Mouse (Mus musculus): Measurements from ENCODE around the gene Ovol1. TPM values are rescaled to one million over a fixed set of nuclear protein-coding genes. Genes with fewer than 3 reads are reported as not detected.

Gene Ovol1
- polyA plus RNA-seq, 1 experiment from 2014 or later: 1.6 TPM

GRCm38 (mm10) chr19:5515840-5516777, 44.3 kb downstream of the Ovol1 start:
- no peak overlapping the region for H3K27ac ChIP-seq
- no peak for ATAC-seq (ENCODE audit: insufficient number of reproducible peaks, insufficient read depth, low FRiP score, low TSS enrichment)
- no peak overlapping the region for H3K9ac ChIP-seq
- no peak overlapping the region for H3K4me3 ChIP-seq
- no peak overlapping the region for H3K4me2 ChIP-seq (replicated peaks)
- WGBS: 80% methylated on average over 7 of the region's 7 CpGs
- no peaks in the 10 kb centered on the region for H3K4me1 ChIP-seq
- H3K36me3 ChIP-seq: no peaks in the 10 kb centered on the region
- no peaks in the 10 kb centered on the region for H3K9me3 ChIP-seq
- no peaks in the 10 kb centered on the region for H3K27me3 ChIP-seq

DNA sequence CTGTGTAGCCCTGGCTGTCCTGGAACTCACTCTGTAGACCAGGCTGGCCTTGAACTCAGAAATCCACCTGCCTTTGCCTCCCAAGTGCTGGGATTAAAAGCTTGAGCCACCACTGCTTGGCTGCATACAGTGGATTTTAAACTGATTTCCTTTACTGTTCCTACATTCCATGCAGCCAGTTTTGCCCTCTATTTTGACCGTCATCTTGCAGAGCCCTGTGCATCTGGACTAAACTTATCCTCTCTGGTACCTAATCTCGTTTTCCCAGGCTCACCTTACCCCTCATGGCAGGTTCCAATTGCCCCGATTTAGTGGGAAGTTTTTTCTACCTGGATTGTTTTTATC, 47.5 kb downstream of the Ovol1 start:
- no peak overlapping the region for H3K27ac ChIP-seq
- H3K4me1 ChIP-seq: no peaks in the 10 kb centered on the region
- no peak for ATAC-seq (ENCODE audit: insufficient number of reproducible peaks, insufficient read depth, low FRiP score, low TSS enrichment)
- H3K4me3 ChIP-seq: no peak overlapping the region
- no peaks in the 10 kb centered on the region for H3K27me3 ChIP-seq
- no peaks in the 10 kb centered on the region for H3K9me3 ChIP-seq
- H3K4me2 ChIP-seq (replicated peaks): no peak overlapping the region
- H3K36me3 ChIP-seq: no peaks in the 10 kb centered on the region
- WGBS: 76% methylated on average over 3 of the region's 3 CpGs
- no peak overlapping the region for H3K9ac ChIP-seq

GRCm38 (mm10) chr19:5512091-5513004, 48.1 kb downstream of the Ovol1 start:
- no peak overlapping the region for H3K4me2 ChIP-seq (replicated peaks)

GRCm38 (mm10) chr19:5511074-5511632, 49.3 kb downstream of the Ovol1 start:
- no peak overlapping the region for H3K27ac ChIP-seq
- ATAC-seq (ENCODE audit: insufficient number of reproducible peaks, insufficient read depth, low FRiP score, low TSS enrichment): no peak

More at GRCm38 (mm10) chr19:5512091-5513004, 48.1 kb downstream of the Ovol1 start:
- Histone ChIP-seq H3K9me3 (no peaks in the 10 kb centered on the region), H3K36me3 (no peaks in the 10 kb centered on the region), H3K27me3 (no peaks in the 10 kb centered on the region), H3K4me3 (no peak overlapping the region), H3K9ac (no peak overlapping the region), H3K27ac (no peak overlapping the region), H3K4me1 (no peaks in the 10 kb centered on the region)
- no peak for ATAC-seq (ENCODE audit: insufficient number of reproducible peaks, insufficient read depth, low FRiP score, low TSS enrichment)
- 87% methylated on average over 12 of the region's 12 CpGs for WGBS

GRCm38 (mm10) chr19:5510031-5511026, 50.1 kb downstream of the Ovol1 start, which contains the start of gene Snx32:
Gene Snx32 (minus strand): TSS chr19:5510538.
- no peaks in the 10 kb centered on the region for H3K9me3 ChIP-seq
- H3K4me1 ChIP-seq: no peaks in the 10 kb centered on the region
- peak within 1 kb of the TSS; percentile 40 for H3K4me3 ChIP-seq
- no peaks in the 10 kb centered on the region for H3K27me3 ChIP-seq
- H3K4me2 ChIP-seq (replicated peaks): peak within 1 kb of the TSS; percentile 64
- WGBS: 3% methylated on average over 47 of the region's 47 CpGs
- no peak within 1 kb of the TSS; the same call in 1 of the 2 replicates for H3K27ac ChIP-seq
- peak within 1 kb of the TSS; percentile 46 for H3K9ac ChIP-seq
- H3K36me3 ChIP-seq: no peaks in the 10 kb centered on the region
- ATAC-seq (ENCODE audit: insufficient number of reproducible peaks, insufficient read depth, low FRiP score, low TSS enrichment): peak; percentile 97

More at GRCm38 (mm10) chr19:5511074-5511632, 49.3 kb downstream of the Ovol1 start:
- WGBS: 50% methylated on average over 14 of the region's 15 CpGs
- Histone ChIP-seq H3K27me3 (no peaks in the 10 kb centered on the region), H3K4me3 (peak overlapping the region; percentile 40), H3K9me3 (no peaks in the 10 kb centered on the region), H3K9ac (peak overlapping the region; percentile 46), H3K4me1 (no peaks in the 10 kb centered on the region), H3K4me2 (replicated peaks) (peak overlapping the region; percentile 64), H3K36me3 (no peaks in the 10 kb centered on the region)

- H3K27ac ChIP-seq: no peak within 1 kb of the TSS
- no peak for ATAC-seq (ENCODE audit: insufficient number of reproducible peaks, insufficient read depth, low FRiP score, low TSS enrichment)
- no peaks in the 10 kb centered on the region for H3K36me3 ChIP-seq
- H3K27me3 ChIP-seq: no peaks in the 10 kb centered on the region
- H3K9me3 ChIP-seq: no peaks in the 10 kb centered on the region
- H3K4me2 ChIP-seq (replicated peaks): no peak within 1 kb of the TSS
- H3K4me3 ChIP-seq: no peak within 1 kb of the TSS
- no peaks in the 10 kb centered on the region for H3K4me1 ChIP-seq
- 46% methylated on average over 17 of the region's 17 CpGs for WGBS
- no peak within 1 kb of the TSS for H3K9ac ChIP-seq
Observed at GRCm38 (mm10) chr19:5503687-5504086, 56.8 kb downstream of the Ovol1 start, which contains the start of gene 1700020D05Rik. Gene 1700020D05Rik (minus strand): TSS chr19:5503787.

GRCm38 (mm10) chr19:5500330-5500875, 60.0 kb downstream of the Ovol1 start:
- no peak for ATAC-seq (ENCODE audit: insufficient number of reproducible peaks, insufficient read depth, low FRiP score, low TSS enrichment)
- H3K4me1 ChIP-seq: no peaks in the 10 kb centered on the region
- WGBS: 80% methylated on average over 2 of the region's 2 CpGs

More at GRCm38 (mm10) chr19:5500330-5500875, 60.0 kb downstream of the Ovol1 start:
- Histone ChIP-seq H3K4me3 (no peak overlapping the region), H3K4me2 (replicated peaks) (no peak overlapping the region), H3K9ac (no peak overlapping the region), H3K27me3 (no peaks in the 10 kb centered on the region), H3K36me3 (peaks cover 27% of the 10 kb centered on the region), H3K27ac (no peak overlapping the region), H3K9me3 (no peaks in the 10 kb centered on the region)

Other genes starting within 250 kb of the Ovol1 start
- not detected in 2 replicates for gene Catsper1, start 224.9 kb downstream of the Ovol1 start, polyA plus RNA-seq (2016; fragmentation: Nextera tagmentation; extraction: Ambion mirVana)
- 0.52 and 1.3 TPM in 2 replicates for gene Cst6, start 211.1 kb downstream of the Ovol1 start, polyA plus RNA-seq (2016; fragmentation: Nextera tagmentation; extraction: Ambion mirVana)
- gene Eif1ad, start 193.9 kb downstream of the Ovol1 start, polyA plus RNA-seq (2016; fragmentation: Nextera tagmentation; extraction: Ambion mirVana): 63.5 and 66.8 TPM in 2 replicates
- 384 and 411 TPM in 2 replicates for gene Banf1, start 193.5 kb downstream of the Ovol1 start, polyA plus RNA-seq (2016; fragmentation: Nextera tagmentation; extraction: Ambion mirVana)
- 98.9 and 107 TPM in 2 replicates for gene Sart1, start 171.9 kb downstream of the Ovol1 start, polyA plus RNA-seq (2016; fragmentation: Nextera tagmentation; extraction: Ambion mirVana)
- 0.45 and 0.55 TPM in 2 replicates for gene Tsga10ip, start 158.1 kb downstream of the Ovol1 start, polyA plus RNA-seq (2016; fragmentation: Nextera tagmentation; extraction: Ambion mirVana)
- 303 and 323 TPM in 2 replicates for gene Drap1, start 135.7 kb downstream of the Ovol1 start, polyA plus RNA-seq (2016; fragmentation: Nextera tagmentation; extraction: Ambion mirVana)
- 67.2 and 67.9 TPM in 2 replicates for gene AI837181, start 135.5 kb downstream of the Ovol1 start, polyA plus RNA-seq (2016; fragmentation: Nextera tagmentation; extraction: Ambion mirVana)
- gene Fosl1, start 113.1 kb downstream of the Ovol1 start, polyA plus RNA-seq (2016; fragmentation: Nextera tagmentation; extraction: Ambion mirVana): not detected in 2 replicates
- gene Ccdc85b, start 102.8 kb downstream of the Ovol1 start, polyA plus RNA-seq (2016; fragmentation: Nextera tagmentation; extraction: Ambion mirVana): 10.8 and 11.0 TPM in 2 replicates
- gene Fibp, start 100.0 kb downstream of the Ovol1 start, polyA plus RNA-seq (2016; fragmentation: Nextera tagmentation; extraction: Ambion mirVana): 146 and 150 TPM in 2 replicates
- gene Ctsw, start 92.1 kb downstream of the Ovol1 start, polyA plus RNA-seq (2016; fragmentation: Nextera tagmentation; extraction: Ambion mirVana): 1.9 and 2.1 TPM in 2 replicates
- gene Efemp2, start 86.7 kb downstream of the Ovol1 start, polyA plus RNA-seq (2016; fragmentation: Nextera tagmentation; extraction: Ambion mirVana): 145 TPM in 2 replicates
- gene Mus81, start 72.2 kb downstream of the Ovol1 start, polyA plus RNA-seq (2016; fragmentation: Nextera tagmentation; extraction: Ambion mirVana): 44.1 and 46.6 TPM in 2 replicates
- gene Cfl1, start 70.2 kb downstream of the Ovol1 start, polyA plus RNA-seq (2016; fragmentation: Nextera tagmentation; extraction: Ambion mirVana): 2,582 and 2,586 TPM in 2 replicates
- 0.15 TPM in 1 of 2 replicates, not detected in the other for gene 1700020D05Rik, start 56.9 kb downstream of the Ovol1 start, polyA plus RNA-seq (2016; fragmentation: Nextera tagmentation; extraction: Ambion mirVana)
- gene Snx32, start 50.1 kb downstream of the Ovol1 start, polyA plus RNA-seq (2016; fragmentation: Nextera tagmentation; extraction: Ambion mirVana): 11.9 and 15.2 TPM in 2 replicates
- 2.8 and 3.2 TPM in 2 replicates for gene Ap5b1, start 7.4 kb upstream of the Ovol1 start, polyA plus RNA-seq (2016; fragmentation: Nextera tagmentation; extraction: Ambion mirVana)
- 148 and 158 TPM in 2 replicates for gene Rnaseh2c, start 41.2 kb upstream of the Ovol1 start, polyA plus RNA-seq (2016; fragmentation: Nextera tagmentation; extraction: Ambion mirVana)
- 61.3 and 63.7 TPM in 2 replicates for gene Kat5, start 49.6 kb upstream of the Ovol1 start, polyA plus RNA-seq (2016; fragmentation: Nextera tagmentation; extraction: Ambion mirVana)
- gene Rela, start 76.8 kb upstream of the Ovol1 start, polyA plus RNA-seq (2016; fragmentation: Nextera tagmentation; extraction: Ambion mirVana): 46.5 and 49.3 TPM in 2 replicates
- 27.0 and 28.7 TPM in 2 replicates for gene Sipa1, start 103.1 kb upstream of the Ovol1 start, polyA plus RNA-seq (2016; fragmentation: Nextera tagmentation; extraction: Ambion mirVana)
- gene Map3k11, start 128.1 kb upstream of the Ovol1 start, polyA plus RNA-seq (2016; fragmentation: Nextera tagmentation; extraction: Ambion mirVana): 24.7 and 26.0 TPM in 2 replicates
- 33.1 and 37.9 TPM in 2 replicates for gene Pcnx3, start 128.3 kb upstream of the Ovol1 start, polyA plus RNA-seq (2016; fragmentation: Nextera tagmentation; extraction: Ambion mirVana)
- 0.24 TPM in 1 of 2 replicates, not detected in the other for gene Kcnk7, start 143.7 kb upstream of the Ovol1 start, polyA plus RNA-seq (2016; fragmentation: Nextera tagmentation; extraction: Ambion mirVana)
- 14.4 TPM in 2 replicates for gene Ehbp1l1, start 165.7 kb upstream of the Ovol1 start, polyA plus RNA-seq (2016; fragmentation: Nextera tagmentation; extraction: Ambion mirVana)
- gene Fam89b, start 169.0 kb upstream of the Ovol1 start, polyA plus RNA-seq (2016; fragmentation: Nextera tagmentation; extraction: Ambion mirVana): 143 and 150 TPM in 2 replicates
- gene Ltbp3, start 180.3 kb upstream of the Ovol1 start, polyA plus RNA-seq (2016; fragmentation: Nextera tagmentation; extraction: Ambion mirVana): 25.3 and 27.0 TPM in 2 replicates
- 78.8 and 80.0 TPM in 2 replicates for gene Scyl1, start 210.8 kb upstream of the Ovol1 start, polyA plus RNA-seq (2016; fragmentation: Nextera tagmentation; extraction: Ambion mirVana)

All from embryonic facial prominence, embryonic 12.5 days (tissue).